Comparison of ENCODE assay signal across 10 mouse cellular contexts in genomic region chr1:65112807-65113196, GRCm38 (mm10). TPM values are rescaled to one million over a fixed set of nuclear protein-coding genes. Genes with fewer than 3 reads are reported as not detected.
A peak's percentile ranks its signal among the peaks of the same experiment; 100 is the strongest.
DNase-seq lines count a peak whose midpoint lies in the region; ATAC-seq and TF ChIP-seq lines count a peak whose summit lies in the region.
"Had no signal": no experiment of that assay in that cellular context is flagged by ENCODE, and none has a peak within 500 bp of the region (broad histone marks: within the 10 kb centered on the region; RNA-seq: fewer than 3 reads in every experiment).

No protein-coding gene starts in this region.

- TF ChIP-seq CTCF in heart, adult 2 months (IDR thresholded peaks at IDR 0.05): no peak
- no peak for TF ChIP-seq CTCF in forebrain, postnatal 0 days (IDR thresholded peaks at IDR 0.05; ENCODE audit: low read depth)

- no peak for TF ChIP-seq EP300 in heart, adult 2 months (IDR thresholded peaks at IDR 0.05; ENCODE audit: insufficient read depth, low read depth, low read length)

- no peaks in the 10 kb centered on the region for H3K4me1 ChIP-seq in heart, adult 2 months (ENCODE audit: control insufficient read depth, insufficient read depth, low read length)
- H3K4me1 ChIP-seq in kidney, embryonic 16.5 days (ENCODE audit: insufficient read depth, low read length): peaks cover 9% of the 10 kb centered on the region
- H3K4me1 ChIP-seq in midbrain, embryonic 13.5 days (replicated peaks): no peaks in the 10 kb centered on the region
- H3K4me1 ChIP-seq in forebrain, postnatal 0 days (ENCODE audit: insufficient read depth): no peaks in the 10 kb centered on the region

- H3K9ac ChIP-seq in heart, adult 2 months (ENCODE audit: low read depth, low read length): peak overlapping the region; percentile 2; the same call in 1 of the 2 replicates
- H3K9ac ChIP-seq in kidney, embryonic 16.5 days (replicated peaks; ENCODE audit: low read length): 0 out of 2 replicates have a peak overlapping the region, but pooled peaks have one; percentile 25
- no peak overlapping the region for H3K9ac ChIP-seq in midbrain, embryonic 13.5 days (replicated peaks)
- H3K9ac ChIP-seq in forebrain, postnatal 0 days: no peak overlapping the region

- H3K79me2 ChIP-seq in heart, adult 2 months (replicated peaks; ENCODE audit: control insufficient read depth, insufficient read depth, low read length): no peaks in the 10 kb centered on the region

- DNase-seq in heart, adult 2 months: peak in 1 of 2 experiments; percentile 24
- DNase-seq in heart, postnatal 4 days: no peak
- DNase-seq in heart, adult 9 months (ENCODE audit: low spot score in 2 of 2): peak; percentile 11 to 15
- DNase-seq in forebrain, postnatal 0 days: no peak
- no peak for DNase-seq in urinary bladder, postnatal 25 days (ENCODE audit: low spot score)

- no peak for TF ChIP-seq POLR2A in heart, adult 2 months (IDR thresholded peaks at IDR 0.05; ENCODE audit: insufficient read depth, low read depth, low read length)

- peak overlapping the region; percentile 58 for H3K27ac ChIP-seq in heart, adult 2 months
- peak overlapping the region; percentile 79 for H3K27ac ChIP-seq in kidney, embryonic 16.5 days (ENCODE audit: low read length)
- no peak overlapping the region for H3K27ac ChIP-seq in midbrain, embryonic 13.5 days
- H3K27ac ChIP-seq in forebrain, postnatal 0 days (ENCODE audit: low read depth, low read length): no peak overlapping the region

- peak overlapping the region; percentile 48 for H3K4me2 ChIP-seq in kidney, embryonic 16.5 days (replicated peaks; ENCODE audit: low read depth, low read length)
- peak overlapping the region; percentile 29 for H3K4me2 ChIP-seq in midbrain, embryonic 13.5 days (replicated peaks)
- no peak overlapping the region; the same call in 1 of the 2 replicates for H3K4me2 ChIP-seq in forebrain, postnatal 0 days (ENCODE audit: low read depth)

- ATAC-seq in kidney, embryonic 16.5 days (ENCODE audit: low FRiP score, low TSS enrichment): peak; percentile 61
- no peak for ATAC-seq in midbrain, embryonic 13.5 days
- no peak for ATAC-seq in erythroid progenitor cell, adult 5-6 weeks (replicated peaks; ENCODE audit: low FRiP score, poor library complexity, severe bottlenecking)
- ATAC-seq in forebrain, postnatal 0 days: no peak

- no peaks in the 10 kb centered on the region for H3K36me3 ChIP-seq in heart, adult 2 months (ENCODE audit: control insufficient read depth, insufficient read depth, low read length)
- H3K36me3 ChIP-seq in kidney, embryonic 16.5 days (ENCODE audit: insufficient read depth, low read length): no peaks in the 10 kb centered on the region
- H3K36me3 ChIP-seq in midbrain, embryonic 13.5 days: no peaks in the 10 kb centered on the region
- H3K36me3 ChIP-seq in forebrain, postnatal 0 days (ENCODE audit: insufficient read depth): no peaks in the 10 kb centered on the region

- 40% methylated on average over 14 of the region's 14 CpGs for WGBS in heart, adult 2 months
- WGBS in kidney, embryonic 16.5 days: 24% methylated on average over 14 of the region's 14 CpGs
- WGBS in midbrain, embryonic 13.5 days: 59% methylated on average over 14 of the region's 14 CpGs
- whole genome bisulfite sequencing in forebrain, postnatal 0 days: 77% methylated on average over 14 of the region's 14 CpGs

- H3K9me3 ChIP-seq in kidney, embryonic 16.5 days (ENCODE audit: low read length): no peaks in the 10 kb centered on the region
- H3K9me3 ChIP-seq in midbrain, embryonic 13.5 days: no peaks in the 10 kb centered on the region
- no peaks in the 10 kb centered on the region for H3K9me3 ChIP-seq in forebrain, postnatal 0 days (ENCODE audit: low read length)

- intact Hi-C loops in heart, adult 2 months (cut with DNase I): loop anchor here (1.0 kb wide), 1 partner anchor 66 kb away; no protein-coding TSS in a partner anchor

- peak overlapping the region; percentile 28; the same call in 1 of the 2 replicates for H3K4me3 ChIP-seq in heart, adult 2 months
- H3K4me3 ChIP-seq in kidney, embryonic 16.5 days (ENCODE audit: low read length): peak overlapping the region; percentile 25; the same call in 1 of the 2 replicates
- no peak overlapping the region for H3K4me3 ChIP-seq in midbrain, embryonic 13.5 days (replicated peaks)
- H3K4me3 ChIP-seq in forebrain, postnatal 0 days (ENCODE audit: low read depth, low read length): no peak overlapping the region

- H3K27me3 ChIP-seq in heart, adult 2 months (ENCODE audit: control insufficient read depth, insufficient read depth, low read length): no peaks in the 10 kb centered on the region
- no peaks in the 10 kb centered on the region for H3K27me3 ChIP-seq in kidney, embryonic 16.5 days (ENCODE audit: insufficient read depth, low read length)
- H3K27me3 ChIP-seq in midbrain, embryonic 13.5 days: no peaks in the 10 kb centered on the region
- H3K27me3 ChIP-seq in forebrain, postnatal 0 days (ENCODE audit: insufficient read depth, low read length): no peaks in the 10 kb centered on the region

RNA-seq across cellular contexts. Expression of gene Gm28845, which starts 6.6 kb away (rescaled TPM):
- not detected for total RNA-seq in heart, adult 2 months (2021)
- polyA plus RNA-seq in heart, adult 2 months (2012; rRNA removed): not detected in 2 replicates
- total RNA-seq in heart, postnatal 4 days (2021): not detected
- polyA plus RNA-seq in kidney, embryonic 16.5 days (2015; fragmentation: Nextera tagmentation; extraction: Ambion mirVana): 0.29 TPM in 1 of 2 replicates, not detected in the other
- polyA plus RNA-seq in midbrain, embryonic 13.5 days (2015; fragmentation: Nextera tagmentation; extraction: Ambion mirVana): not detected in 2 replicates
- not detected in 2 replicates for total RNA-seq in erythroid progenitor cell, adult 5-6 weeks (2015; ENCODE audit: low replicate concordance)
- total RNA-seq in erythroid progenitor cell, adult 5-6 weeks (2017; ENCODE audit: low replicate concordance): not detected in 2 replicates
- 0.92 TPM in 1 of 2 replicates, not detected in the other for total RNA-seq in forebrain, postnatal 0 days (2014; rRNA removed)
- 0.52 TPM in 1 of 2 replicates, not detected in the other for polyA plus RNA-seq in forebrain, postnatal 0 days (2015; fragmentation: Nextera tagmentation; extraction: Ambion mirVana)
- polyA plus RNA-seq: large intestine, adult 2 months; Patski had no signal

RNA-seq across cellular contexts. Expression of gene Cryga, which starts 9.6 kb away (rescaled TPM):
- not detected for total RNA-seq in heart, adult 2 months (2021)
- not detected in 2 replicates for polyA plus RNA-seq in heart, adult 2 months (2012; rRNA removed)
- not detected for total RNA-seq in heart, postnatal 4 days (2021)
- not detected in 2 replicates for polyA plus RNA-seq in kidney, embryonic 16.5 days (2015; fragmentation: Nextera tagmentation; extraction: Ambion mirVana)
- polyA plus RNA-seq in midbrain, embryonic 13.5 days (2015; fragmentation: Nextera tagmentation; extraction: Ambion mirVana): not detected in 2 replicates
- not detected in 2 replicates for total RNA-seq in erythroid progenitor cell, adult 5-6 weeks (2015; ENCODE audit: low replicate concordance)
- not detected in 2 replicates for total RNA-seq in erythroid progenitor cell, adult 5-6 weeks (2017; ENCODE audit: low replicate concordance)
- not detected in 2 replicates for total RNA-seq in forebrain, postnatal 0 days (2014; rRNA removed)
- polyA plus RNA-seq in forebrain, postnatal 0 days (2015; fragmentation: Nextera tagmentation; extraction: Ambion mirVana): 0.39 and 0.44 TPM in 2 replicates
- polyA plus RNA-seq: large intestine, adult 2 months; Patski had no signal

RNA-seq across cellular contexts. Expression of gene D630023F18Rik, which starts 10.2 kb away (rescaled TPM):
- not detected for total RNA-seq in heart, adult 2 months (2021)
- 0.12 TPM in 1 of 2 replicates, not detected in the other for polyA plus RNA-seq in heart, adult 2 months (2012; rRNA removed)
- total RNA-seq in heart, postnatal 4 days (2021): not detected
- 2.0 and 2.8 TPM in 2 replicates for polyA plus RNA-seq in kidney, embryonic 16.5 days (2015; fragmentation: Nextera tagmentation; extraction: Ambion mirVana)
- 0.26 and 0.27 TPM in 2 replicates for polyA plus RNA-seq in midbrain, embryonic 13.5 days (2015; fragmentation: Nextera tagmentation; extraction: Ambion mirVana)
- 3.8 TPM in 1 of 2 replicates, not detected in the other for total RNA-seq in erythroid progenitor cell, adult 5-6 weeks (2015; ENCODE audit: low replicate concordance)
- not detected in 2 replicates for total RNA-seq in erythroid progenitor cell, adult 5-6 weeks (2017; ENCODE audit: low replicate concordance)
- total RNA-seq in forebrain, postnatal 0 days (2014; rRNA removed): 6.5 and 9.8 TPM in 2 replicates
- 8.2 and 12.3 TPM in 2 replicates for polyA plus RNA-seq in forebrain, postnatal 0 days (2015; fragmentation: Nextera tagmentation; extraction: Ambion mirVana)

RNA-seq across cellular contexts. Expression of gene Crygb, which starts 30.7 kb away (rescaled TPM):
- not detected for total RNA-seq in heart, adult 2 months (2021)
- not detected in 2 replicates for polyA plus RNA-seq in heart, adult 2 months (2012; rRNA removed)
- not detected for total RNA-seq in heart, postnatal 4 days (2021)
- polyA plus RNA-seq in kidney, embryonic 16.5 days (2015; fragmentation: Nextera tagmentation; extraction: Ambion mirVana): not detected in 2 replicates
- polyA plus RNA-seq in midbrain, embryonic 13.5 days (2015; fragmentation: Nextera tagmentation; extraction: Ambion mirVana): 0.30 TPM in 1 of 2 replicates, not detected in the other
- not detected in 2 replicates for total RNA-seq in erythroid progenitor cell, adult 5-6 weeks (2015; ENCODE audit: low replicate concordance)
- not detected in 2 replicates for total RNA-seq in erythroid progenitor cell, adult 5-6 weeks (2017; ENCODE audit: low replicate concordance)
- total RNA-seq in forebrain, postnatal 0 days (2014; rRNA removed): not detected in 2 replicates
- polyA plus RNA-seq in forebrain, postnatal 0 days (2015; fragmentation: Nextera tagmentation; extraction: Ambion mirVana): 0.31 and 0.52 TPM in 2 replicates
- polyA plus RNA-seq: large intestine, adult 2 months; Patski had no signal

RNA-seq across cellular contexts. Expression of gene Crygc, which starts 39.3 kb away (rescaled TPM):
- total RNA-seq in heart, adult 2 months (2021): not detected
- polyA plus RNA-seq in heart, adult 2 months (2012; rRNA removed): not detected in 2 replicates
- total RNA-seq in heart, postnatal 4 days (2021): not detected
- not detected in 2 replicates for polyA plus RNA-seq in kidney, embryonic 16.5 days (2015; fragmentation: Nextera tagmentation; extraction: Ambion mirVana)
- not detected in 2 replicates for polyA plus RNA-seq in midbrain, embryonic 13.5 days (2015; fragmentation: Nextera tagmentation; extraction: Ambion mirVana)
- not detected in 2 replicates for total RNA-seq in erythroid progenitor cell, adult 5-6 weeks (2015; ENCODE audit: low replicate concordance)
- total RNA-seq in erythroid progenitor cell, adult 5-6 weeks (2017; ENCODE audit: low replicate concordance): not detected in 2 replicates
- total RNA-seq in forebrain, postnatal 0 days (2014; rRNA removed): not detected in 2 replicates
- polyA plus RNA-seq in forebrain, postnatal 0 days (2015; fragmentation: Nextera tagmentation; extraction: Ambion mirVana): not detected in 2 replicates
- polyA plus RNA-seq: large intestine, adult 2 months; Patski had no signal

Comparison
In these comparisons a context has a peak if more than half of its experiments do, and no peak if none do; other contexts are left out.
1. DNase-seq: peak in heart, adult 9 months (2 of 2); none in heart, postnatal 4 days (single experiment), forebrain, postnatal 0 days (single experiment) and urinary bladder, postnatal 25 days (single experiment).
2. H3K27ac ChIP-seq: peak in heart, adult 2 months (single experiment) and kidney, embryonic 16.5 days (single experiment); none in midbrain, embryonic 13.5 days (single experiment) and forebrain, postnatal 0 days (single experiment).
3. H3K4me3 ChIP-seq: peak in heart, adult 2 months (single experiment) and kidney, embryonic 16.5 days (single experiment); none in midbrain, embryonic 13.5 days (single experiment) and forebrain, postnatal 0 days (single experiment).
4. H3K9ac ChIP-seq: peak in heart, adult 2 months (single experiment) and kidney, embryonic 16.5 days (single experiment); none in midbrain, embryonic 13.5 days (single experiment) and forebrain, postnatal 0 days (single experiment).